Mouse (Mus musculus) kidney, embryonic 15.5 days (tissue): ENCODE data around the gene Akr1d1. TPM values are rescaled to one million over a fixed set of nuclear protein-coding genes. Genes with fewer than 3 reads are reported as not detected.

Experiments used
- ATAC-seq: fragments of 200-750 bp; cut with Nextera tagmentation; replicated peaks from 2 replicates; pipeline ENCODE4 v1.8.0; 2017; ENCODE audit warnings: moderate TSS enrichment; ENCODE audit not compliant: low FRiP score
- H3K27ac ChIP-seq: fragments of 300-500 bp; sonication (generic); 2 replicates; pipeline ENCODE4 v1.5.1; 2015; ENCODE audit warnings: mild to moderate bottlenecking, inconsistent platforms
- H3K27me3 ChIP-seq: fragments of 300-500 bp; sonication (generic); 2 replicates; pipeline ENCODE4 v1.6.1; 2015; ENCODE audit warnings: inconsistent platforms
- H3K36me3 ChIP-seq: fragments of 300-500 bp; sonication (generic); 2 replicates; pipeline ENCODE4 v1.6.1; 2015; ENCODE audit warnings: inconsistent platforms
- H3K4me1 ChIP-seq: fragments of 300-500 bp; sonication (generic); 2 replicates; pipeline ENCODE4 v1.6.1; 2015; ENCODE audit warnings: inconsistent platforms
- H3K4me2 ChIP-seq: fragments of 300-500 bp; sonication (generic); 2 replicates; pipeline ENCODE4 v1.6.1; 2015; ENCODE audit warnings: moderate library complexity, mild to moderate bottlenecking, inconsistent platforms
- H3K4me3 ChIP-seq: fragments of 300-500 bp; sonication (generic); replicated peaks from 2 replicates; pipeline ENCODE4 v1.5.1; 2015; ENCODE audit warnings: mild to moderate bottlenecking, inconsistent platforms
- H3K9ac ChIP-seq: fragments of 300-500 bp; sonication (generic); 2 replicates; pipeline ENCODE4 v1.6.1; 2015; ENCODE audit warnings: mild to moderate bottlenecking, inconsistent platforms
- H3K9me3 ChIP-seq: fragments of 300-500 bp; sonication (generic); replicated peaks from 2 replicates; pipeline ENCODE4 v1.6.1; 2016; ENCODE audit warnings: inconsistent platforms
- WGBS: fragments of 180-500 bp; shearing (Covaris S2); methylation state at CpG from one replicate; pipeline ENCODE4 v1.1.7; 2015; ENCODE audit warnings: mixed read lengths; 5-methylcytosine and 5-hydroxymethylcytosine counted together
- polyA plus RNA-seq: library from polyadenylated mRNA; unstranded; fragments of >200 nt; fragmentation: Nextera tagmentation; extraction: Ambion mirVana; gene quantifications from 2 replicates; pipeline ENCODE4 v1.2.1, GENCODE M21; 2015

Akr1d1 gene
- polyA plus RNA-seq, 1 experiment from 2014 or later, result 0.88 TPM

GRCm38 (mm10) chr6:37571939-37572338, 42.0 kb downstream of the Akr1d1 start:
- Histone ChIP-seq H3K4me2 (no peak overlapping the region), H3K36me3 (no peaks in the 10 kb centered on the region), H3K4me3 (no peak overlapping the region), H3K27me3 (no peaks in the 10 kb centered on the region), H3K4me1 (0 out of 2 replicates have a peak, but pooled peaks cover 2% of the 10 kb centered on the region), H3K9ac (no peak overlapping the region), H3K9me3 (no peaks in the 10 kb centered on the region), H3K27ac (peak overlapping the region; percentile 86)
- ATAC-seq, result no peak
- 23% methylated on average over 1 of the region's 1 CpGs for WGBS

- Histone ChIP-seq H3K27me3 (no peaks in the 10 kb centered on the region), H3K36me3 (no peaks in the 10 kb centered on the region), H3K27ac (no peak overlapping the region), H3K9me3 (no peaks in the 10 kb centered on the region), H3K4me2 (no peak overlapping the region), H3K4me1 (0 out of 2 replicates have a peak, but pooled peaks cover 2% of the 10 kb centered on the region), H3K4me3 (no peak overlapping the region), H3K9ac (no peak overlapping the region)
- peak; percentile 49; the same call in 1 of the 2 replicates for ATAC-seq
- 12% methylated on average over 2 of the region's 2 CpGs for WGBS
Observed at GRCm38 (mm10) chr6:37572935-37573334, 43.0 kb downstream of the Akr1d1 start.

DNA sequence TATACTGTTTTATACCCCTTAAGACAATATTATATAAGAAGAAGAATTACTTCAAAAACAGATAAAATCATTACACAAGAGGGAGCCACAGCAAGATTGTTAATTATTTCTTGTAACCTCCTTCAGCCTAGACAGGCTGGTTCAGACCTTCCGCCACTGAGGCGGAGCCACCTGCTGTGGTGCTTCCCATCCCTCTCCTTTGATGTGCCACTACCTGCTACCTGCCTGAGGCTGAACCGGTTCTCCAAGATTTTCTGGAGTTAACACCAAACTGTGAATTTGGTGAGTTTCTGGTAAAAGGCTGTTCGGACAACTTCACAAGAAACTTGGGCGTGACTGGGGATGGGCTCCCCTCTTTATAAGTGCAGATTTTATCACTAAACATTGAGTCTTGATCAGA, 50.5 kb downstream of the Akr1d1 start:
- WGBS, result 63% methylated on average over 5 of the region's 5 CpGs
- no peak overlapping the region for H3K27ac ChIP-seq
- H3K4me2 ChIP-seq, result no peak overlapping the region
- no peak overlapping the region for H3K4me3 ChIP-seq
- H3K9me3 ChIP-seq, result no peaks in the 10 kb centered on the region
- no peaks in the 10 kb centered on the region for H3K36me3 ChIP-seq
- ATAC-seq, result no peak
- no peaks in the 10 kb centered on the region for H3K4me1 ChIP-seq
- H3K27me3 ChIP-seq, result no peaks in the 10 kb centered on the region
- H3K9ac ChIP-seq, result no peak overlapping the region

GRCm38 (mm10) chr6:37589340-37589962, 59.5 kb downstream of the Akr1d1 start:
- Histone ChIP-seq H3K4me2 (no peak overlapping the region), H3K36me3 (no peaks in the 10 kb centered on the region), H3K4me3 (no peak overlapping the region), H3K27ac (no peak overlapping the region), H3K9me3 (no peaks in the 10 kb centered on the region), H3K9ac (no peak overlapping the region), H3K27me3 (no peaks in the 10 kb centered on the region), H3K4me1 (peaks cover 21% of the 10 kb centered on the region)
- ATAC-seq, result peak; percentile 57; the same call in 1 of the 2 replicates
- WGBS, result 21% methylated on average over 4 of the region's 4 CpGs

DNA sequence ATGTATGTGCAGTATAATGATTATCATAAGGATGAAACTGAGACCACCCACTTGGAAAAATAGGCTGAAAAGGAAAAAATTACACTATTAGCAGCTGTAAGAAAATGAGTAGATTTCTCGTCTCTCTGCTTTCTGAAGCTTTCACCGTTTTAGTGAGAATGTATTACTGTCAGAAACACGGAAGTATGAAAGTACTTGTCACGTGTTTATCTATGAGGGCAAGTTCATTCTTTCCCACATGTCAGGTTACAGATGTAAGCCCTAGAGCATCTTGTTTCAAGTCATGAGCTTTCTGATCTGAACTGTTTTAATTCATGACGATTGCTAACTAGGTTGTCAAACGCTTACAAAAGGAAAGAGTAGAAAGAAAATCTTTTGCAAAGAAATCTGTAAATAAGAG, 60.8 kb downstream of the Akr1d1 start:
- no peaks in the 10 kb centered on the region for H3K36me3 ChIP-seq
- ATAC-seq, result no peak
- no peaks in the 10 kb centered on the region for H3K9me3 ChIP-seq
- no peak overlapping the region for H3K27ac ChIP-seq
- H3K4me3 ChIP-seq, result no peak overlapping the region
- H3K4me2 ChIP-seq, result no peak overlapping the region
- 74% methylated on average over 6 of the region's 6 CpGs for WGBS
- H3K9ac ChIP-seq, result no peak overlapping the region
- H3K27me3 ChIP-seq, result no peaks in the 10 kb centered on the region
- H3K4me1 ChIP-seq, result peaks cover 21% of the 10 kb centered on the region

DNA sequence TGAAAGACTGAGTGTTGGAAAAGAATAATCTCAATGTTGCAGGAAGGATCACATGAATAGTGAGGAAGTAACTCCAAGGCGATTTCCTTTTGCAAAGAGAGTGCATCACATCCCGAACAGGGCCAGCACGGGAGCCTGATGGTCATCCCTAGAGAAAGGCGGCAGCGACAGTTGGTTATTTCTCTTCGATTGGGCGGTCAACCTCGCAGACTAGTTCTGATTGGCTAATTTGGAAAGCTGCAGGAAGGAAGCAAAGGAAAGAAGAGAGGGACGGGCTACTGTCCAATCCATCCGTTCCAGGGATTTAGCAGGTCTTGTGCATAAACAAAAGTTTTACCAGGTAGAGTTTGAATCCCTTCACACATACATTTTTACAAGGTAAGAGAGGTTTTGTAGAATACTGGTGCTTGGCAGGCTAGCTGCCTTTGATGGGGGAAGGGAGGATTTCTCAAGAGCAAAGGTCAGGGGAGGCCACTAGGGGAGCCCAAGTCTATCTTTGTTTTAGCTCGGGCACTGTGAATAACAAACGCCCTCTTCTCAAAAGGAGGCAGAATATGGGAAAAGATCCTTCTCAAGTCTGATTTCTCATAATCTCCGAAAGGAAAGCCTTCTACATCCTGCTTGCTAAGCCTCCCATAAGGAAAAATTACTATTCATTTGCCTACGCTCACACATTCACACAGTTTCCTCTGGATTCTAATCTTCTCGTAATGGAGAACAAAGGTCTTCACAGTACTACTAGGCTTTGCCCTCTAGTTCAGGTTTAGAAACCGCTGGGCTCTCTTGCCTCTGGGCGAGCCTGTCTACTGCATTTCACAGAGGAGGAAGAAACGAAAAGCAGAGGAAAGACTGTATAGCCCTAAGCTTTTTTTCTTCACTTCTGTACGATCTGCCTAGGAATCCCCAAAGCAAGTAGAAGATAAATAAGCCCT, 62.4 kb downstream of the Akr1d1 start:
- peak overlapping the region; percentile 27; the same call in 1 of the 2 replicates for H3K4me2 ChIP-seq
- ATAC-seq, result no peak

DNA sequence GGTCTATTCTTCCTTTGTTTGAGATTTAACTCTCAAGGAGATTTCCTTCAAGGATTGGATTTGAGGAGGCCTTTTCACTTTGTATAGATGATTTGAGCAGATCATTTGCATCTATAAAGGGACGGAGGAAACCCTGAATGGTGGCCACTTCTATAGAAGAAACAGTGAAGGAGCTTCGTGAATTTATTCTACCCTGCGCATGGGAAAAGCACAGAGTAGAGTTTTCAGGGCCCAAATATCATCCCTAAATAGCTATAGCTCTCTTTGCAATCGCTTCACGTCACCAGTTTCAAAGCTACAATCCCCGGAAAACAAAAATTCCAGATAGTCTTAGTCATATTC, 63.0 kb downstream of the Akr1d1 start:
- Histone ChIP-seq H3K27me3 (no peaks in the 10 kb centered on the region), H3K36me3 (no peaks in the 10 kb centered on the region), H3K4me3 (no peak overlapping the region), H3K4me1 (peaks cover 21% of the 10 kb centered on the region), H3K9ac (no peak overlapping the region), H3K27ac (peak overlapping the region; percentile 71; the same call in 1 of the 2 replicates), H3K9me3 (no peaks in the 10 kb centered on the region), H3K4me2 (no peak overlapping the region)
- no peak for ATAC-seq
- 78% methylated on average over 6 of the region's 6 CpGs for WGBS

More for the DNA sequence above, 62.4 kb downstream of the Akr1d1 start:
- no peak overlapping the region for H3K4me3 ChIP-seq
- H3K36me3 ChIP-seq, result no peaks in the 10 kb centered on the region
- peak overlapping the region; percentile 71 for H3K27ac ChIP-seq
- H3K9me3 ChIP-seq, result no peaks in the 10 kb centered on the region
- no peak overlapping the region for H3K9ac ChIP-seq
- WGBS, result 52% methylated on average over 19 of the region's 19 CpGs
- H3K4me1 ChIP-seq, result peaks cover 21% of the 10 kb centered on the region
- H3K27me3 ChIP-seq, result no peaks in the 10 kb centered on the region

- no peaks in the 10 kb centered on the region for H3K36me3 ChIP-seq
- no peak overlapping the region for H3K9ac ChIP-seq
- H3K4me3 ChIP-seq, result no peak overlapping the region
- H3K4me1 ChIP-seq, result peaks cover 21% of the 10 kb centered on the region
- H3K27ac ChIP-seq, result 0 out of 2 replicates have a peak overlapping the region, but pooled peaks have one; percentile 22
- H3K9me3 ChIP-seq, result no peaks in the 10 kb centered on the region
- no peak overlapping the region for H3K4me2 ChIP-seq
- no peak; the same call in 1 of the 2 replicates for ATAC-seq
- H3K27me3 ChIP-seq, result no peaks in the 10 kb centered on the region
- 22% methylated on average over 5 of the region's 5 CpGs for WGBS
Observed at GRCm38 (mm10) chr6:37593551-37594089, 63.6 kb downstream of the Akr1d1 start.

DNA sequence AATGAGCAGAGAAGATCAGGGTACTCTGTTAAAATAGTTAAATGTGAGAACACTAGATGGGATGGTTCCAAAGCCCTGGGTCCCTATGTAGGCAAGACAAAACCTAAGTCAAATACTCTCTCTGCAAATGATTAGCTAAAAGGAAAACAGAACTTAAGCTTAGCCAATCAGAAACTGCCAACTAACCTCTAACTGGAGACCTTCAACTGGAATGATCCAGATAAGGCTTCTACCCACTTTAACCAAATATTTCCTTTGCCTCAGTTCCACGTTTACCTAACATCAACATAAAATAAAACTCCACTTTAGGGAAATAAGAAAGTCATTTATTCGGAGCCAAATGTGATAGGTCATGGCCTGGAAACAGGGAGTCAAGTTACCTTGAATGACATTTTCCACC, 67.1 kb downstream of the Akr1d1 start:
- Histone ChIP-seq H3K9me3 (no peaks in the 10 kb centered on the region), H3K36me3 (no peaks in the 10 kb centered on the region), H3K27me3 (no peaks in the 10 kb centered on the region), H3K4me2 (no peak overlapping the region), H3K4me3 (no peak overlapping the region), H3K27ac (no peak overlapping the region), H3K9ac (no peak overlapping the region), H3K4me1 (peaks cover 17% of the 10 kb centered on the region)
- ATAC-seq, result no peak
- 26% methylated on average over 2 of the region's 2 CpGs for WGBS

- no peak overlapping the region for H3K4me3 ChIP-seq
- no peak for ATAC-seq
- H3K36me3 ChIP-seq, result no peaks in the 10 kb centered on the region
- no peaks in the 10 kb centered on the region for H3K27me3 ChIP-seq
- no peak overlapping the region for H3K9ac ChIP-seq
- no peak overlapping the region for H3K27ac ChIP-seq
- H3K9me3 ChIP-seq, result no peaks in the 10 kb centered on the region
- H3K4me1 ChIP-seq, result peaks cover 11% of the 10 kb centered on the region
- no peak overlapping the region for H3K4me2 ChIP-seq
Observed at GRCm38 (mm10) chr6:37598033-37598432, 68.1 kb downstream of the Akr1d1 start.

DNA sequence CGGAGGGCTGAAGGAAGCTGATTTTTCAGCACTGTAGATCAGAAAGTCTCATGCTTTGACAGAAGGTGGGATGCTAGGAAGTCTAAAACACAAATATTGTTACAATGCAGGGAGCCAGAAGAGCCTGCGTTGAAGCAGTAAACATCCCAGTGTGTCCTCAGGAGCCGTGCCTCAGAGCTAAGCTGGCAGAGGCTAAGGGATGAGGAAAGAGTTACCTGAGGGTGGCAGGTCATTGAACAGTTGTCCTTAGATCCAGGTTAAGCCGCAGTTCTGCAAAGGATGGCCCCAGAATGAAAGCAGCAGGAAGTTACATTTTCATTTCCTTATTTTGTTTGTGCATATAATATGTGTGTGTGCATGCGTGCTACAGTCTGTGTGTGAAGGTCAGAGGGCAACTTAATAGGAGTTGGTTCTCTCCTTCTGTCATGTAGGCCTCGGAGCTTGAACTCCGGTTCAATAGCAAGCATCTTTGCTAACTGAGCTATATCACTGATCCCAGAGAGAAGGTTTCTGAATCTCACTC, 71.1 kb downstream of the Akr1d1 start:
- H3K27ac ChIP-seq, result no peak overlapping the region
- H3K9ac ChIP-seq, result no peak overlapping the region
- no peaks in the 10 kb centered on the region for H3K36me3 ChIP-seq
- H3K9me3 ChIP-seq, result no peaks in the 10 kb centered on the region
- H3K4me2 ChIP-seq, result no peak overlapping the region
- H3K4me3 ChIP-seq, result no peak overlapping the region
- ATAC-seq, result no peak
- peaks cover 8% of the 10 kb centered on the region for H3K4me1 ChIP-seq
- WGBS, result 78% methylated on average over 7 of the region's 7 CpGs
- no peaks in the 10 kb centered on the region for H3K27me3 ChIP-seq
